Mouse (Mus musculus) kidney, adult 10 weeks (tissue): Measurements from ENCODE around the gene Speer4e. TPM values are rescaled to one million over a fixed set of nuclear protein-coding genes. Genes with fewer than 3 reads are reported as not detected.

Experiments
- polyA plus RNA-seq: library from polyadenylated mRNA; stranded (reverse); fragments of 350-450 nt; fragmentation: Illumina TruSeq; extraction: RNeasy Lipid Tissue Mini Kit (QIAGEN cat#74804); gene quantifications from one replicate; pipeline ENCODE4 v1.2.3, GENCODE M21; 2014; ENCODE audit warnings: low read depth, low replicate concordance

Speer4e gene
- polyA plus RNA-seq, result not detected

GRCm38 (mm10) chr5:14938329-14938728 is at the start of gene Speer4e:
Gene Speer4e (minus strand): TSS chr5:14938429.

GRCm38 (mm10) chr5:14978835-14979234 is 40.6 kb upstream of the Speer4e start, which contains the start of gene Gm10354:
Gene Gm10354 (minus strand): TSS chr5:14978935.

GRCm38 (mm10) chr5:14914799-14915198 is 23.4 kb downstream of the Speer4e start, which contains the start of gene Gm9758:
Gene Gm9758 (minus strand): TSS chr5:14914899.

Other genes with a start within 250 kb of the Speer4e start
- gene Gm9758, start 23.5 kb downstream of the Speer4e start, polyA plus RNA-seq, result not detected
- gene Gm10354, start 40.5 kb upstream of the Speer4e start, polyA plus RNA-seq, result 0.89 TPM
- not detected for gene Gm17019, start 94.6 kb upstream of the Speer4e start, polyA plus RNA-seq